9 mouse cellular contexts compared by ENCODE assay signal in genomic region chr9:54661605-54662377, GRCm38 (mm10). TPM values are rescaled to one million over a fixed set of nuclear protein-coding genes. Genes with fewer than 3 reads are reported as not detected.
DNase-seq lines count a peak whose midpoint lies in the region; ATAC-seq and TF ChIP-seq lines count a peak whose summit lies in the region.
"Had no signal": no experiment of that assay in that cellular context is flagged by ENCODE, and none has a peak within 500 bp of the region (broad histone marks: within the 10 kb centered on the region; RNA-seq: fewer than 3 reads in every experiment).

Acsbg1 (minus strand) TSS chr9:54661870.

- H3K4me1 ChIP-seq in lung, embryonic 14.5 days (ENCODE audit: insufficient read depth): no peaks in the 10 kb centered on the region
- H3K4me1 ChIP-seq in embryonic facial prominence, embryonic 12.5 days: 0 out of 2 replicates have a peak, but pooled peaks cover 5% of the 10 kb centered on the region
- H3K4me1 ChIP-seq in midbrain, embryonic 12.5 days: peaks cover 16% of the 10 kb centered on the region

- no peak for ATAC-seq in lung, embryonic 14.5 days (ENCODE audit: insufficient read depth)
- ATAC-seq in embryonic facial prominence, embryonic 12.5 days (ENCODE audit: insufficient number of reproducible peaks, insufficient read depth, low FRiP score, low TSS enrichment): peak; percentile 64; the same call in 1 of the 2 replicates
- peak; percentile 80 for ATAC-seq in midbrain, embryonic 12.5 days (ENCODE audit: low FRiP score, low read depth)
- ATAC-seq: Patski had no signal

- H3K27me3 ChIP-seq in lung, embryonic 14.5 days (ENCODE audit: insufficient read depth, low read length): no peaks in the 10 kb centered on the region
- H3K27me3 ChIP-seq in embryonic facial prominence, embryonic 12.5 days: no peaks in the 10 kb centered on the region
- H3K27me3 ChIP-seq in midbrain, embryonic 12.5 days: no peaks in the 10 kb centered on the region

- H3K4me2 ChIP-seq in lung, embryonic 14.5 days: no peak within 1 kb of the TSS
- H3K4me2 ChIP-seq in embryonic facial prominence, embryonic 12.5 days (replicated peaks): peak within 1 kb of the TSS; percentile 22; the same call in 1 of the 2 replicates
- H3K4me2 ChIP-seq in midbrain, embryonic 12.5 days (replicated peaks): peak within 1 kb of the TSS; percentile 51

- H3K36me3 ChIP-seq in lung, embryonic 14.5 days (ENCODE audit: insufficient read depth): no peaks in the 10 kb centered on the region
- no peaks in the 10 kb centered on the region for H3K36me3 ChIP-seq in embryonic facial prominence, embryonic 12.5 days
- no peaks in the 10 kb centered on the region for H3K36me3 ChIP-seq in midbrain, embryonic 12.5 days

- no peak within 1 kb of the TSS for H3K4me3 ChIP-seq in lung, embryonic 14.5 days (ENCODE audit: low read depth, low read length)
- no peak within 1 kb of the TSS for H3K4me3 ChIP-seq in embryonic facial prominence, embryonic 12.5 days
- peak within 1 kb of the TSS; percentile 29 for H3K4me3 ChIP-seq in midbrain, embryonic 12.5 days

- peak; percentile 7 for DNase-seq in lung, embryonic 14.5 days
- DNase-seq in lung, adult 18-20 months: no peak
- peak; percentile 13 for DNase-seq in kidney, postnatal 14 days
- no peak for DNase-seq in thymus, adult 18-20 months
- DNase-seq in heart, adult 18-20 months: no peak
- DNase-seq in urinary bladder, postnatal 36 days (ENCODE audit: low spot score in 2 of 2): no peak

- TF ChIP-seq CTCF in lung, embryonic 14.5 days (IDR thresholded peaks at IDR 0.05; ENCODE audit: low read depth): no peak

- H3K27ac ChIP-seq in lung, embryonic 14.5 days (ENCODE audit: low read depth): no peak within 1 kb of the TSS
- no peak within 1 kb of the TSS for H3K27ac ChIP-seq in embryonic facial prominence, embryonic 12.5 days
- H3K27ac ChIP-seq in midbrain, embryonic 12.5 days (replicated peaks): peak within 1 kb of the TSS; percentile 71

- H3K9ac ChIP-seq in lung, embryonic 14.5 days: no peak within 1 kb of the TSS
- H3K9ac ChIP-seq in embryonic facial prominence, embryonic 12.5 days: no peak within 1 kb of the TSS
- no peak within 1 kb of the TSS for H3K9ac ChIP-seq in midbrain, embryonic 12.5 days (replicated peaks)

- H3K9me3 ChIP-seq in lung, embryonic 14.5 days (ENCODE audit: low read depth, low read length): no peaks in the 10 kb centered on the region; the same call in 1 of the 2 replicates
- no peaks in the 10 kb centered on the region for H3K9me3 ChIP-seq in embryonic facial prominence, embryonic 12.5 days
- H3K9me3 ChIP-seq in midbrain, embryonic 12.5 days: no peaks in the 10 kb centered on the region

- WGBS in lung, embryonic 14.5 days: 34% methylated on average over 10 of the region's 10 CpGs
- 21% methylated on average over 10 of the region's 10 CpGs for WGBS in embryonic facial prominence, embryonic 12.5 days
- WGBS in midbrain, embryonic 12.5 days: 6% methylated on average over 10 of the region's 10 CpGs

RNA-seq across cellular contexts. Expression of gene Acsbg1, which starts in this region (rescaled TPM):
- 0.31 and 0.32 TPM in 2 replicates for polyA plus RNA-seq in lung, embryonic 14.5 days (2014; fragmentation: Nextera tagmentation; extraction: Ambion mirVana)
- 1.5 and 2.3 TPM in 2 replicates for polyA plus RNA-seq in embryonic facial prominence, embryonic 12.5 days (2016; fragmentation: Nextera tagmentation; extraction: Ambion mirVana)
- 10.7 and 11.7 TPM in 2 replicates for polyA plus RNA-seq in midbrain, embryonic 12.5 days (2016; fragmentation: Nextera tagmentation; extraction: Ambion mirVana)
- under 1 TPM; 0.35 to 0.36 TPM for total RNA-seq in heart, adult 18-20 months (2021)

Comparison
In these comparisons a context has a peak if more than half of its experiments do, and no peak if none do; other contexts are left out.
1. Peak in DNase-seq in lung, embryonic 14.5 days; RNA of the gene not detected or under 1 TPM.